Mouse (Mus musculus) left cerebral cortex, adult 2 months (tissue): ENCODE data around the gene Olfr1513. TPM values are rescaled to one million over a fixed set of nuclear protein-coding genes. Genes with fewer than 3 reads are reported as not detected.
"Not testable (repeated sequence)": the region's sequence is repeated elsewhere in the genome, so short reads cannot be mapped to it uniquely, and the experiment has no call there.

ENCODE experiments used
- DNase-seq, 2 experiments: peaks; one replicate each; pipeline ENCODE4 v3.0.0; 2021 to 2022; ENCODE audit warnings: low spot score in 2 of 2, mixed read lengths in 1 of 2; ENCODE audit errors: extremely low spot score in 1 of 2
- H3K27ac ChIP-seq: fragments of 200-600 bp; 2 replicates; pipeline ENCODE4 v1.8.1; 2022
- H3K4me3 ChIP-seq: fragments of 200-600 bp; 2 replicates; pipeline ENCODE4 v1.8.1; 2022
- CTCF ChIP-seq: fragments of 200-600 bp; IDR thresholded peaks from 2 replicates; pipeline ENCODE4 v1.8.1; 2022; ENCODE audit warnings: antibody characterized with exemption, mild to moderate bottlenecking, moderate library complexity
- intact Hi-C: fragments of 180-260 bp; cut with DNase I; formaldehyde crosslinking; loops from one replicate; pipeline ENCODE4 v1.15.1; 2025
- long read RNA-seq, 2 experiments: library from polyadenylated mRNA; stranded (forward); transcript quantifications; one replicate each; pipeline ENCODE4 v2.0.0; 2021; ENCODE audit warnings: borderline mapping rate in 2 of 2
- total RNA-seq, 2 experiments: library from RNA; stranded (reverse); gene quantifications; 2 replicates each; pipeline ENCODE4 v1.2.3; 2021

Olfr1513 gene
- total RNA-seq: not detected
- long read RNA-seq, experiment 1: 0 reads
- long read RNA-seq, experiment 2: 0 reads

DNA sequence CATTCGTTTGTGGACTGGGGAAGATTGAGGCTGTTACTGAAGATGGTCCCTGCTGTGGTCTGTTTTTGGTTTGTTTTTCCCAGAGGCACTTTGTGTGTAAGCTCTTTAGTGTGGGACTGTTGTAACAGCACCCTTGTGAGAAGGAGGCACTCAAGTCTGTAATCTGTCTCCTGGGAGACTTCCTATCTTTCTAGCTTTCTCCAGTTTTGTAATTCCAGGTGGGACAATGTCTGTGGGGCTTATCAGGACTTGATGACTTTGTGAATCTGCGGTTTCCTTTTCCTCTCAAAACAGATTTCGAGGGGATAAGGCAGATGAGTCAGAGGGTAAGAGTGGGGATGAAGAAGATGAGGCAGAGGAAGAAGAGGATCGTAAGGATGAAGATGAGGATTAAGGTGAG, at the start of gene Olfr1513:
Olfr1513 (minus strand) TSS at position 101 of the 400 bp plus-strand sequence.
- TF ChIP-seq CTCF: no peak
- Histone ChIP-seq H3K27ac (no peak within 1 kb of the TSS), H3K4me3 (no peak within 1 kb of the TSS)
- no peak for DNase-seq
- intact Hi-C loops: no loop called here

DNA sequence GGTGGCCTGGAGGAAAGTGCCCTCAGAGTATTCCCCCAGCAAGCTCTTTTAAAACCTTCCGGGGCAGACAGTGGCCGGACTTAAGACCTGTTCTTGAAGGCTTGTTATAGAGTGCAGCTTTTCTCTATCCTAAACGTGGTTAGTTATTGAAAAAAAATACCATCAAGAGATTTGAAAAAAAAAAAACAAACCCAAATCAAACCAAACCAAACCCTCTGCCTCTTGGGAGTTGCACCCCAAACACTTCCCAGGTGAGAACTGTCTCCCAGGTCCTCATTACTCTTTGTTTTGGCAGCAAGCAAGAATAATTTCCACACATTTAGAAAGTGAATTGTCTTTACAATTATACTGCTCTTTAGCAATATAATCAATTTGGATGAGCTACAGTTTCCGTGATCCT, 41.1 kb upstream of the Olfr1513 start, which contains the start of gene Olfr1511:
Olfr1511 (minus strand) TSS at position 101 of the 400 bp plus-strand sequence.
- DNase-seq: no peak
- Histone ChIP-seq H3K27ac (no peak within 1 kb of the TSS), H3K4me3 (no peak within 1 kb of the TSS)
- no peak for TF ChIP-seq CTCF
- intact Hi-C loops: no loop called here

DNA sequence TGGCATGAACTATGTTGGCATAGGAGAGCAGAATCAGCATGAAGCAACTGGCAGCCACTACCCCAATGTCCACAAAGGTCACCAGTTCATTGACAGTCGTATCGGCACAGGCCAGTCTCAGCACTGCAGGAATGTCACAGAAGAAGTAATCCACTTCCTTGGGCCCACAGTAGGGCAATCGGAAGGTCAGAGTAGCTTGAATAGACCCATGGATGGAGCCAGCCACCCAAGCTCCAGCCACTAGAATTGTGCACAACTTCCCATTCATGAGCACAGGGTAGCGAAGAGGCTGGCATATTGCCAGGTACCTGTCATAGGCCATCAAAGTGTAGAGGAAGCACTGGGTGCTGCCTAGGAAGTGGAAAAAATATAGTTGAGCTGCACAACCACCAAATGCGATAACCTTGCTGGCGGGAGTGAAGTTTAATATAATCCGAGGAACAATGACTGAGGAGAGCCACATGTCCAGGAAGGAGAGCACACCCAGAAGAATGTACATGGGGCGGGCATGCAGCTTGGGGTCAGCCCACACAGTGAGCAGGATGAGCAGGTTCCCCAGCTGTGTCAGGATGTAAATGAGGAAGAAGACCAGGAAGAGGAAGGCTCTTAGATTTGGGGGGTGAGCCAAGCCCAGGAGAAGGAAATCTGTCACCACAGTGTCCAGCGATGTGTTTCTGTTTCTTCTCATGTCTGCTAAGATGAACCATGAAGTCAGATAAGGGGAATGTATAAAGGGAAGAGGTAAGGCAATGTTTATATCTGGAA, 34.1 kb upstream of the Olfr1513 start:
- intact Hi-C loops, H3K27ac ChIP-seq, H3K4me3 ChIP-seq, DNase-seq: not testable (repeated sequence)

DNA sequence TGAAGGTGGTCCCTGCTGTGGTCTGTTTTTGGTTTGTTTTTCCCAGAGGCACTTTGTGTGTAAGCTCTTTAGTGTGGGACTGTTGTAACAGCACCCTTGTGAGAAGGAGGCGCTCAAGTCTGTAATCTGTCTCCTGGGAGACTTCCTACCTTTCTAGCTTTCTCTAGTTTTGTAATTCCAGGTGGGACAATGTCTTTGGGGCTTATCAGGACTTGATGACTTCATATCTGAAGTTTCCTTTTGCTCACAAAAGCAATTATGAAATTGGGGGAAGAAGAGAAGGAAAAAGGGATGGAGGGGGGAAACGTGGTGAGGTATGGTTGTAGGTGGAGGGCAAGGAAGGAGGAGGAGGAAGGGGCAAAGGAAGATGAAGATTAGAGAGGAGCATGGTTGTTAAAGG, 22.9 kb upstream of the Olfr1513 start, which contains the start of gene Olfr1512:
Olfr1512 (minus strand) TSS at position 101 of the 400 bp plus-strand sequence.
- H3K27ac ChIP-seq: no peak within 1 kb of the TSS
- intact Hi-C loops: no loop called here
- DNase-seq: no peak
- H3K4me3 ChIP-seq: no peak within 1 kb of the TSS
- no peak for TF ChIP-seq CTCF

DNA sequence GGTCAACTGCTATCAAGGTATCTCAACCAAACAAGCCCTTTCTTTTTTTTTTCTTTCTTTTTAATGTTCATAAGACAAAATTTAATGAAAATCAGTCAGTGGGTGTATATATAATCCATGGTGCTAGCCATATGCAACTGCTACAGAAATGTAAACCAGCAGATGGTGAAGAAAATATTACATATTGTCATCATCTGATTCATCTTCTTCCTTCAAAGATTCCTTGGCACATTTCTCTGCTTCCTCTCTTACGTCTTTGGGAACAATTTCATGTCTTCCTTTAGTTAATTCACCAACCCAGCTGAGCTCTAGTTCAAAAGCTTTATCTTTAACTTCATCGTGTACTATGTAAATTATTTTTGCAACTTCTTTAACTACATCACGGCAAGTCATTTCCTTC, 12.5 kb upstream of the Olfr1513 start:
- TF ChIP-seq CTCF: no peak
- Histone ChIP-seq H3K27ac (no peak overlapping the region), H3K4me3 (no peak overlapping the region)
- intact Hi-C loops: no loop called here
- no peak for DNase-seq

DNA sequence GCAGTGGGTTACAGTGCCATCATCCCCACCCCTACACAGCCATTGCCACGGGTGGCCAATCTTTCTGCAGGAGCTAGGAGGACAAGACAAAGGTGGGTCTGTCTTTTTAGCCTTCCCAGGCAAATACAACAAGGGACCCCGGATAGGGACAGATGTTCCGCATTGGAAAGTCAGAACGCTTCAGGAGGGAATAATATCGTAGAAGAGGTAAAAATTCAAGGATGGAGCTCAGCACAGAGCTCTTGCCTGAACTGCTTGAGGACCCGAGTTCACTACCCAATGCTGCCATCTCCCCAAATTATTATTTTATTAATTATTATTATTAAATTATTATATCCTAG, 16.7 kb downstream of the Olfr1513 start:
- DNase-seq: no peak
- Histone ChIP-seq H3K4me3 (peak overlapping the region; percentile 48), H3K27ac (0 out of 2 replicates have a peak overlapping the region, but pooled peaks have one; percentile 22)
- intact Hi-C loops: loop anchor here (2.0 to 10.0 kb wide), 2 partner anchors 35 to 215 kb away; partner anchors contain the start of gene Mettl3
- no peak for TF ChIP-seq CTCF

DNA sequence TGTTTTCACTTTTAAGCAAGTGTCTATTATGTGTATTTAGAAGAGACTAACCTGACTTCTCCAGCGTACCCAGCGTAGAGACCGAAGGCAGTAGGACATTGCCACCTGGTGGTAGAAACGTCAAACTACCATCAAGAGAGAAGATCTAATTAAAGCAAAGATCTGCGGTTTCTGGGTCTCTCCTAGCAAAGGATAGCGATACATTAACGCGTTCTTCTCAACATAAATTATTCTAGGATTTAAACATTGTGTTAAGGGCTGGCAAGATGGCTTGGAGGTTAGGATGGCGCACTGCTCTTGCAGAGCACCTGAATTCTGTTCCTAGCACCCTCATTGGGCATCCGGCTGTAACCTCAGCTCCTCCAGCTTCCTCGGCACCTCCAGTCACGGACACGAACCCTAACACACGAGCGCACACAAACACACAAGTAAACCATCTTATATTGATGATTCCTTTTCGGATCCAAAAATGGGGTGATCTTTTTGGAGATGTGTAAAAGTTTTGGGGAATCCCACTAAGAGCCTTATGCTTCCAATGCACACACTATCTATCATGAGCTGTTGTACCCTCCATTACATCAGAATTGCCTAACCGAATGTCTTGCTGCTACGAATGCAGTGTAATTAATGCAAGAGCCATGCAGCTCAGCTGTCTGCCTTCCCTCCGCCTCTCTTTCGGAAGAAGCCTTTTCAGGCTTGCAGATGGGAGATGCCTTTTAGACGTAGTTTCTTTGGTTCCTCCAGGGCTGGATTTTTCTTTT, 17.3 kb downstream of the Olfr1513 start:
- H3K4me3 ChIP-seq: peak overlapping the region; percentile 48
- peak overlapping the region; percentile 22; the same call in 1 of the 2 replicates for H3K27ac ChIP-seq
- TF ChIP-seq CTCF: peak; percentile 92
- intact Hi-C loops: loop anchor here (1.0 to 10.0 kb wide), 3 partner anchors 34 to 214 kb away; partner anchors contain the start of gene Mettl3
- peak; percentile 58 to 64 for DNase-seq

DNA sequence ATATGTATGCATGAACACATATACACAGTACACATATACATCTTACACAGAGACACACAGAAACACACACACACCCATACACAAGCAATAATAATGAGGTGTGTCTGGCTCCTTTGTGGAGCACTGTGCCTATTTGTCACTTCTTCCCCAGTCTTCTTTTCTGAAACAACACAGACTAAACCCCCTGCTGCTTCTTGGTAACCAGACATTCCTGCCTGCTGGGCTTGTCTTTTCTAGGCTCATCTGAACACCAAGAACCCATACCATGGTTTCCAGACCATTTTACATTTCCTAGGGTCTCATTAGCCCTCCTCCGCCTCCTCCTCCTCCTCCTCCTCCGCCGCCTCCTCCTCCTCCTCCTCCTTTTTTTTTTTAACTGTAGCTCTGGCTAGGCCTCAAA, 24.0 kb downstream of the Olfr1513 start:
- no peak for TF ChIP-seq CTCF
- no peak overlapping the region for H3K27ac ChIP-seq
- H3K4me3 ChIP-seq: no peak overlapping the region
- intact Hi-C loops: loop anchor here (10.0 kb wide), 1 partner anchor 207 kb away; no protein-coding TSS in a partner anchor
- no peak for DNase-seq

DNA sequence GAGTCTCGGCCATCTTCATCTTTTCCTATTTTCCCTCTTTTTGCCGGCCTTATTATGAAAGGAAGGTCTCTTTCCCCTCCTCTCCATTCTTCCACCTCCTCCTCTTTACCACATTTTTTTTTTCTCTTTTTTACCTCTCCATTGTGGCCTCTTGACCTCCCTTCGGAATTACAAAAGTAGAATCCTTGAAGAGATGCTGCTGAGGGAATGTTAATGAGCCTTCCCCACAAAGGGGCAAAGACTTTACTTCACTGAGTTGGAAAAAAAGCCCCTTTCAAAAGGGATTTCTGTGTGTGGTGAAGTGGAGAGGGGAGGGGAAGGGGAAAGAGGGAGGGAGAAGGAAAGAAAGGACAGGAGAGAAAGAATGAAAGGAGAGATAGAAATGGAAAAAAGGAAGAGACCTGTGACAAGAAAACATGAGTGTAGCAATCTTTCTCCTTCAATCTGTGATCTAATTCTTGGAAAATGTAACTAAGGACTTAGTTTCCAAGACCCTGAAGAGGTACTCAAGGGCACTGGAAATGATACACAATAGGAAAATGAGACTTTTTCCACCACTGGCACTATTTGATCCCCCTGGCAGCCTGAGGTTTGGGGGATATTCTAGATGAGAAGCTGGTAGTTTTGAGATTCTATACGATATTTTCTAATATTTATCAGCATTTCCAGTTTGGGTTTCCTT, 25.0 kb downstream of the Olfr1513 start:
- no peak for TF ChIP-seq CTCF
- Histone ChIP-seq H3K27ac (no peak overlapping the region), H3K4me3 (no peak overlapping the region)
- intact Hi-C loops: loop anchor here (10.0 kb wide), 1 partner anchor 206 kb away; no protein-coding TSS in a partner anchor
- DNase-seq: no peak

DNA sequence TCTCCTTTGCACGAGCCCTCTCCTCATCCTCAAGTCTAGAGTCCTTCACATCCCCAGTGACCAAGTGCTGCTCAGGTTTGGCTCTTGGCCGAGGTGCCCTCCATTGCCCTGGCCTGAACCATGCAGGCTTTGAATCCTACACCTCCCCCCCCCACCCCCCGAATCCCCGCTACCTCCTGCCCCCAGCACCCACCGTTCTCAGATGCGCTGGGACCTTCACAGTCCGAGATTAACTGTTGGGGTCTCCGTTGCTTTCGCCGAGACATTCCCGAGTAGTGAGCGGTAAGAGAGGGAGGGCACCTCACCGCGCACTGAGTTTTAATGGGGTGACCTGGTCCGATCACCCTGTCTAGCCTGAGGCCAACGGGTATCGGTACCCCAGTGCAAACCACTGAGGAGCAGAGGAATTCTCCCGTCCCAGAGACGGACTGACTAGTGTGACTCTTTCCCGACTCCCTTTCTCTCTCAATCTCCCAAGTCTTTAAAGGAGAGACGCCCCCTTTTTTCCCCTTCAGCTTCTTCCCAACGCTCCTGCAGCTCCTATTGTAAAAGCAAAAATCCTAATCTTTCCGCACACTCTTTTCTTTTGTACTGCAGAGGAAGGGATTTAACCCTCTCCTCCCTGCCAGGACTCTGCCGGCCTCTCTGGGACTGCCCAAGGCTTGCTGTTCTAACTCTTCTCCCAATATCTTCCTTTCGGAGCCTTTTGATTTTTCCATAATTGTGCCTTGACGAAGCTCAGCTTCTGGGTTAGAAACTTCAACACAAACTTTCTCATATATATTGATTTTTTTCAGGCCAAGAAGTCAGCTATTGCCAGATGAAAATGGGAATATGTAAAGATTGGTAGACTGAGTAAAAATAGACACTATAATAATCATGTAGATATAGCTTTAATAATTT, 28.0 kb downstream of the Olfr1513 start, which contains the start of gene Sall2:
Sall2 (minus strand) TSS at position 853 of the 903 bp plus-strand sequence.
- Histone ChIP-seq H3K27ac (peak within 1 kb of the TSS; percentile 40), H3K4me3 (peak within 1 kb of the TSS; percentile 28)
- intact Hi-C loops: no loop called here
- DNase-seq: no peak
- no peak for TF ChIP-seq CTCF
